Mouse (Mus musculus) cerebellum, adult 11-12 months (tissue): ENCODE results near the gene Gm5134.

Experiments
- DNase-seq: peaks from one replicate; pipeline ENCODE4 v3.0.0; 2022

Gm5134 gene

DNA sequence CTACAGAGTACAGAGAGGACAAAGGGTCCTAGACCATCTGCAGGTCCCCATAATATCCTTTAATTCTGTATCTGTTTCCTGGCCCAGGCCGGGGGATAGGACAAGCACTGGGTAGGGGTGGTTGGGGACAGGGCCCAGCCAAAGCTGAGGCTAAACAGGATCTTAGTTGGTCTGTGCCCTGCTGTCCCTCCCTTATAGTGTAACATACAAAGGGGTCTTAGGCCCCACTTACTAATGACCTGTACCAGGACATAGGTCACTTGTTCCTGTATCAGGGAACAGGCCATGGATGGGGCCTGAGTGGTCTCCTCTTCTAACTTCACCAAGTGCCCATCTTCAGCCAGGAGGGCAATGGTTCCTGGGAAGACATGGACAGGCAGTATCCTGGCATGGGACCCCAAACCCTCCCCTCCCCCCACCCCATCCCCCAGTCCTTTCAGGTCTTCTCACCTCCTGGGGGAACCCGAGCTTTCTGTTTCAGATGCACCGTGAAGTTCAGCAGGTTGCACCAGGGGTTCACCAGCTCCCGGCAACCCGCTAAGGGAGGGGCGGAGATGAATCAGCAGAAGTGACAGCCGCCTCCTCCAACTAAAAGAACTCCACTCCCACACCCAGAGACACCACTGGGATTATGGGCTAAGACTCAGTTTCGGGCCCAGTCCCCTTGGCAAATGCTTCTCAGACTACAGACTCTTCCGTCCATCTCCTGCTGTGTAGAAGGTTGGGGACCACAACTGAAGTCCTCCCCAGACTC, 14.7 kb upstream of the Gm5134 start:
- no peak for DNase-seq

DNA sequence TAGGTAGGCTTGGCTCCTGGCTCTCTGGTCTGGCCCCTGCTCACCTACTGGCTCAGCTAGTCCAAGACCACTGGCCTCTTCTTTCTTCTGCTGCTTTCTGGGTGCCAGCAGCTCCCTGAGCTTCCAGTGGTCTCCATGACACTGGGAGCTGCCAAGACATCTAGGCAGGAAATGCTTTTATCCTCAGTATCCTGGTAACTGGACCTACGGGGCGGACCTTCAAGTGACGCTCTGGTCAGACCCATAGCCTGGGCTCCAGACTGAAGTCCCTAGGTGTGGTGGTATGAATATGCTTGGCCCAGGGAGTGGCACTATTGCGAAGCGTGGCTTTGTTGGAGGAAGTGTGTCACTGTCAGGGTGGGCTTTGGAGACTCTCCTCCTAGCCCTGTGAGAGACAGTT, 13.8 kb upstream of the Gm5134 start, which contains the start of gene Gm867:
Gm867 (minus strand) TSS at position 153 of the 400 bp plus-strand sequence.
- no peak for DNase-seq

DNA sequence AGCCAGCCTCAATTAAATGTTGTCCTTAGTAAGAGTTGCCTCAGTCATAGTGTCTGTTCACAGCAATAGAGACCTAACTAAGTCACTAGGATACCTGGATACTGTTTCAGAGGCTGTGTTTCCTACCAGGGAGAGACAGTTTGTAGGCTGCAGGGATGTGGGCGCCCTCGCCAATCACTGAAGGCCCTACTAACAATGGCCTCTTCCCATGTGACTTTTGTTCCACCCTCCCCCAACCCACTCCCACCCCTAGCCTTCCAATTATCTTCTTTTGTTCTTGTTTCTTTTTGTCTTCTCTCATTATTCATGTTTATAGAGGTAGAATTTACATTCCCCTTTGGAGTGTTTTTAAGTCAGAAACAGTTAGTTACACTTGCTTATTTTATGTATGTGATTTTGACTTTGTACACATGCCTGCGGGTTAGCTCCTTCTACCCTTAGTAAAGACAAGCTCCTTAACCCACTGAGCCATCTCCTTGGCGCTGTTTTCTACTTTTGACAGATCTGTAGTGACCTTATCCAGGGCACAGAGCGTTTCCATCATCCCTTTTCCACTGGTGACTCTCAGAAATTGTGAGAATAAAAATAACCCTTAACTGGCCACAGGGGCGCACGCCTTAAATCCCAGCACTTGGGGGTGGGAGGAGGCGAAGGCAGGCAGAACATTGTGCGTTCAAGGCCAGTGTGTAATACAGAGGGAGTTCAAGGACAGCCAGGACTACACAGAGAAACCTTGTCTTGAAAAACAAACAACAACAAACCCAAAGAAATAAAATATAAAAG, 13.1 kb upstream of the Gm5134 start:
- DNase-seq: no peak

DNA sequence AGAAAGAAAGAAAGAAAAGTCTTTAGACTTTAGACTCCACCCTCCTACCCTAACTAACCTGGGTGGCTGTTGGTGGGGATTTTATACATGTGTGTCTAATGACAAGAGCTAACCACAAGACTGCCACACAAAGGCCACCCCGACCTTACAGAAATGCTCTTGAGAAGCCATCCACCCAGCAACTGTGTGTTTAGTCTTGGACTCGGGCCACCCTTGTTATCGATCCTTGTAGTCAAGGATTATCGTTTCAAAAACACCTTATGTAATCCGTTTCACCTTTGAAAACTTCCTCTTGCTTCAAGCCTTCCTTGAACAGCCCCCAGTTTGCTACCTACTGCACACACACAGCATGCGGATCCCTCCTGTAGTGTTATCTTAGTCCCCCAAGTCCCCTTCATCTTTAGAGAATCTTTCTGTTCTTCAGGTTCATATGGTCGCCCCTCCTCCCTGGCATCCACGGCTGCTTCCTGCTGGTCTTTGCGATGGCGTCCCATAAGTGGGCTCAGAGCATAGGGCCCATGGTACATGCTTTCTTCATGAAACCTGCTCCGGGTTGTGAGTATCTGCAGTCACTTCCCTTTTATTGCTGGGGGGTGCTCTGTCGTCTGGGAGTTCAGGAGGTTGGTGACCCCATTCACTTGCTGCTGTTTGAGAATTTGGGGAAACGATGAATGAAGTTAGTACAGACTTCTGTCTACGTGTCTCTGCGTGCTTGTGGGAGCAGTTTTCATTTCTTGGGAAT, 11.4 kb upstream of the Gm5134 start, which contains the start of gene Vpreb3:
Vpreb3 (plus strand) TSS at position 322 of the 742 bp plus-strand sequence.
- no peak for DNase-seq

DNA sequence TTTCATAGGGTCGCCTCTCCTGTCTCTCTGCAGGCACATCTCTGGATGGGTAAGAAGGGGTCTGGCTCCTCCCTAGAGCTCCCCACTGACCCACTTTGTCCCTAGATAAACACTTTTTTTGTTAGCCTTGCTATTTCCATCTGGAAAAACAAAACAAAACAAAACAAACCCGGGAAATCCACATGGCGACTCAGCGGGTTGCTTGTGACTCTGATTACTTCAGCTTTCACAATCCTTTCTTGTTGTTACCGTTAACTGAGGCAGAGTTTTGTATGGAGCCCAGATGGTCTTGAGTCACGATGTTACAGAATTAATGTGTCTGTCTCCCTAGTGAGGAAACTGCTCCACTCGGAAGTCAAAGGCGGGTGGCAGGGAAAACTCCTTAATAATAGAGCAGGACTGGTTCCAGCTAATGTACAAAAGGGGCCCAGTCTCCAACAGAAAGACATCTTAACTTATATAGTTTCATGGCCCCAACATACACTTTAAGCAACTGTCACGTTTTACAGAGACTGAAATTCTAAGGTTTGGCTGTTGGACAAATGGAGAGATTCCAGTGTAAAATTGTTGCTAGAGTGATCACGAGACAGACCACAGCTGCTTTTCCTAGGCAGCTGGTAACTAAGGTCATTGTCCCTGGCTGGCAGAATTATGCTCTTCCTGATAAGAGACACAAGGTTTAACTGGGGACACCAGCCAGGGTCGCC, 10.1 kb upstream of the Gm5134 start:
- no peak for DNase-seq

GRCm38 (mm10) chr10:75945213-75945612, 9.1 kb upstream of the Gm5134 start:
- no peak for DNase-seq

DNA sequence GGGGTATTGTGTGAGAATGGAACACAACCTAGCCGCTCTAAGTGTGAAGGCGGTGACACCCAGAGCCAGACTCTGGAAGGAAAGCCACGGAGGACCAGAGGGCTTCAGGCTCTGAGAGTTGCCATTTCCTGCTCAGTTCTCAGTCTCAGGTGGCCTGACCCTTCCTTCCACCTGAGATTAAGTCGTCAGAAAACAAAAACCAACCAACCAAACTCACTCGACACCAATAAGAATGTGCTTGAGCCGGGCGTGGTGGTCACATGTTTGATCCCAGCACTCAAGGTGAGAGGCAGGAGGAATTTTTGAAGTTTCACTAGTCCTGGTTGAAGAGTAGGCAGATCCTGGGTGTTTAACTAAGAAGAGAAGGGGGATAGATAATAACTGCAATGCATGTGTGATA, 8.4 kb upstream of the Gm5134 start:
- DNase-seq: no peak

GRCm38 (mm10) chr10:75948079-75948478, 6.2 kb upstream of the Gm5134 start:
- DNase-seq: no peak

- DNase-seq: no peak
Measured at GRCm38 (mm10) chr10:75949053-75950045, 5.0 kb upstream of the Gm5134 start.

- DNase-seq: no peak
Measured at GRCm38 (mm10) chr10:75950791-75951210, 3.5 kb upstream of the Gm5134 start.

GRCm38 (mm10) chr10:75951424-75952050, 2.8 kb upstream of the Gm5134 start:
- no peak for DNase-seq

GRCm38 (mm10) chr10:75973846-75974245, 19.5 kb downstream of the Gm5134 start:
- DNase-seq: no peak

- no peak for DNase-seq
Measured at GRCm38 (mm10) chr10:75975216-75975615, 20.9 kb downstream of the Gm5134 start.

DNA sequence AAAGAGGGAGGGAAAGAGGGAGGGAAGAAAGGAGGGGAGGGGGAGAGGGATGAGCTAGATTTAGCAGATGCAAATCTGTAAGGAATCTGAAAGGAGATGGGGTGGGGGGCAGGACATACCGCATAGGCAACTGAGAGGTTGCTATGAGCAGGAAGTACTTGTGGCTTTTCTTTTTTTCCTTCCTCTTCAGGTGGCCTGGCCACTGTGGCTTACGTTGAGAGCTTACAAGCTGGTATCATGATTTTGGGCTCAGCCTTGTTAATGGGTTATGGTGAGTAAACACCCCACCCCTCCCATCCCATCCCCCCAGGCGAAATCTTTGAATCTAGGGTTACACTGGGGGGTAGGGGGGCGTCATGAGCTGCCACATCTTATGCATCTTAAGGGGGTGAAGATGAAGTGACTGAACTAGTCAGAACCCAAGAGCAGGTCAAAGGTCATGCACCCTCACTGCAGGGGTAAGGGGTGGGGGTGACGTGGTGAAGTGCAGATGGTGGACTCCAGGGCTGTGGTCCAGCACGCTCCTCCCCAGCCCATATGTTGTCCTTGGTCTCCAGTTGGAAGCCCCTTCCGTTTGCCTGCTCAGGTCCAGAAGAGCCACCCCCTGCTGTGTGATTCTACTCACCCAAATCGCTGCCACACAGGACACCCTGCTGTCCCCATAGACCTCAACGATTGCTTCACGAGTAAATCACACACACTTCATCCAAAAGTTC, 24.0 kb downstream of the Gm5134 start:
- DNase-seq: no peak

GRCm38 (mm10) chr10:75978835-75979157, 24.5 kb downstream of the Gm5134 start:
- no peak for DNase-seq

GRCm38 (mm10) chr10:75979432-75979831, 25.1 kb downstream of the Gm5134 start:
- DNase-seq: no peak

DNA sequence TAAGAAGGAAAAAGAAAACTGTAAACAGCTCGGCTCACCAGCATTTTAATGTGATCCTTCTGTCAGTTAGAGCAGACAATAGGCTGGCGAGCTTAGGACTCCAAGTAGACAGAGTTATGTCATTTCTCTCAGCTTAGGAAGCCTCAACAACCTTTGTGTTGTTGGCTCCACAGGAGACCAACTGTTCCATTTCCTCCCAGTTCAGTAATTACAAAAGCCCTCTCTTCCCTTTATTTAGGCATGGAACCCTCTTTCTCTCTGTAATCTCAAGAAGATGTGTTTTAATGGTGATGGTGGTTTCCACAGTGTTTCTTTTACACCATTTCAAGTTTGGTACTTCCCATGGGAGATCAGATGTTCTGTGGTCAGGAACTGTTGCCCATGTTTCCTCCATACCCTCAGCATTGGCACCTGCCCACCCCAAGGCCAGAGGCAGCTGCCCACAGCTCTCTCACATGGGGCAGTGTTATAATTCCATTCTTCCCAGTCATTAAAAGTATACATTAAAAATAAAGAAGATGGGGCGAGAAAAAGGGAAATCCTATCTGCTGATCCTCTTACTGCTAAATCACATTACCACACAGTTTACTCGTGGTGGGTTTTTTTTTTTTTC, 36.2 kb downstream of the Gm5134 start:
- no peak for DNase-seq

DNA sequence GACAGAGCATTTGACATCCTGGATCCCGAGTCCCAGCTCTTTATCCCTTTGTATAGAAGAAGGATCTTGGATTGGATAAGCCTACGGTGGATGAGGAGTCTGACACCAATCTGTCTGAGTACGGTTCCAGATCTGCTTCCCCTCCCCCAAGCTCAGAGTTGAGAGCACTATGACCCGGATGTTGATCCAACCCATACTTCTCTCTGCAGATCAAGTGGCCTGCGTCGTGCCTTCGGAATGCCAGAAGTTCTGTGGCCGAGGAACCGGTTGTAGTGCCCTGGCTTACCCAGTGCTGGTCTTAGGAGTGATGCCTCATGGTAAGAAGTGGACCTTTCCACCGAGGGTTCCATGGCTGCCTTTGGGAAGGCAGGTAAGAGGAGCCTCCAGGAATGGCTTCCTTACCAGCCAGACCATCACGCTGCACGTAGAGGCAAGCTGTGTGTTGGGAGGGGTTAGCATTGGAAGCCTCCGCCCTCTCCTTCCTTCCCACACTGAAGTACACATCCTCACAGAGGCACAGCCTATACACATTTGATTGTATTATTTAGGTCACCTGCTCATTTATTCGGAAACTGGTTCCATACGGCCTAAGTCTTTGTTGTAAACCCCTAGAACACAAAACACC, 39.4 kb downstream of the Gm5134 start:
- no peak for DNase-seq

GRCm38 (mm10) chr10:75994531-75995210, 40.4 kb downstream of the Gm5134 start:
- DNase-seq: peak; percentile 75
